ENCODE assay signal across 8 mouse cellular contexts in the genomic region with DNA sequence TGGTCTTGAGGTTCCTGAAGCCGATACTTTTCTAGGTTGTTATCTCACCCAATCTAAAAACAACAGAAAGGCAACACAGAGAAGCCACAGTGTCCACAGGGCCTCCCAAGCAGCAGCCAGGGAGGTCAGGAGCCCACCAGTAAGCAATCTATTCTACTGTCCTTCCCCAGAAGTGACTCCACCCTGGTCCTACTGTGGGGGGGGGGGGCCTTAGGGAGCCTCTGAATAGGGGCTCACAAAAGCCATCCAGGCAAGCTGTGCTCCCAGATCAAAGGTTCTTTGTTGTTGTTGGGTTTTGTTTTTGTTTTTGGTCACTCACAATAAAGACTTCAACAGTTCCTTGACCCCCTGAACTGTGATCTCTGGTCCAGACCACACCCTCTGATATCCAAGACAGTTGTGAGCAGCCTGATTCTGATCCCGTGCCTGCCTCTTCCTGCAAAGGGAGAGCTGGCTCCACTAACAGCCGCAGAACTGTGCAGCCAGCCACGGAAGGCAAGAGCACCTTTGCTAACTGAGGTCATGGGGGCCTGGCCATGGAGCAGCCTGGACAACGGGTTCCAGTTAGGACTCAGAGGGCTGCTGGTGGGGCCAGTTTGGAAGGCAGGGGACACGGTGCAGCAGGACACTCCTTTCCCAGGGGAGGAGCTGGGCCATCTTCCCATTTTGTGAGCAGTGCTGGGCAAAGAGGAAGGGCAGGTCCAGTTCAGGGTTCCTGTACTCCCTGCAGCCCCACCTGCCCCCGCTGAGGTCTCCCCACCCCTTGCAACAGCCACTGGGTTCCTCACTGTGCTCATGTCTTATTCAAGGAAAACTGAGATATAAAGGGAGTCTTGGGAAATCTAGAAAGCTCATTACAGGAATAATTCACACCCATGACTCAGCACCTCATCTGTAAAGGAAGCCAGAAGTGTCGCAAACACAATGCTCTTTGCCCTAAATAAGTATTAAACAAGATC. TPM values are rescaled to one million over a fixed set of nuclear protein-coding genes. Genes with fewer than 3 reads are reported as not detected.
DNase-seq lines count a peak whose midpoint lies in the region; ATAC-seq and TF ChIP-seq lines count a peak whose summit lies in the region.

No protein-coding gene starts in this region.

- no peaks in the 10 kb centered on the region for H3K4me1 ChIP-seq in hindbrain, embryonic 16.5 days (ENCODE audit: control insufficient read depth, insufficient read depth, low read depth, low read length)
- H3K4me1 ChIP-seq in liver, embryonic 16.5 days (ENCODE audit: control insufficient read depth, low read depth, low read length), result peaks cover 11% of the 10 kb centered on the region
- H3K4me1 ChIP-seq in midbrain, postnatal 0 days (ENCODE audit: insufficient read depth, low read length), result no peaks in the 10 kb centered on the region

- no peaks in the 10 kb centered on the region for H3K36me3 ChIP-seq in hindbrain, embryonic 16.5 days (ENCODE audit: control insufficient read depth, insufficient read depth, low read length)
- H3K36me3 ChIP-seq in liver, embryonic 16.5 days (ENCODE audit: control insufficient read depth, insufficient read depth), result no peaks in the 10 kb centered on the region
- no peaks in the 10 kb centered on the region for H3K36me3 ChIP-seq in midbrain, postnatal 0 days (ENCODE audit: insufficient read depth, low read length)

- H3K4me3 ChIP-seq in hindbrain, embryonic 16.5 days (ENCODE audit: low read length), result no peak overlapping the region
- no peak overlapping the region for H3K4me3 ChIP-seq in liver, embryonic 16.5 days (ENCODE audit: low read depth, low read length)
- H3K4me3 ChIP-seq in midbrain, postnatal 0 days (ENCODE audit: low read depth, low read length), result no peak overlapping the region

- ATAC-seq in hindbrain, embryonic 16.5 days, result peak; percentile 52
- ATAC-seq in liver, embryonic 16.5 days (ENCODE audit: low read depth), result peak; percentile 65
- no peak for ATAC-seq in midbrain, postnatal 0 days (ENCODE audit: low FRiP score)

- WGBS in hindbrain, embryonic 16.5 days, result 22% methylated on average over 8 of the region's 8 CpGs
- WGBS in liver, embryonic 16.5 days (ENCODE audit: insufficient replicate concordance), result 18% methylated on average over 8 of the region's 8 CpGs
- 33% methylated on average over 8 of the region's 8 CpGs for WGBS in midbrain, postnatal 0 days

- H3K9ac ChIP-seq in hindbrain, embryonic 16.5 days (ENCODE audit: low read depth, low read length), result no peak overlapping the region
- no peak overlapping the region for H3K9ac ChIP-seq in liver, embryonic 16.5 days (ENCODE audit: low read depth, low read length)
- H3K9ac ChIP-seq in midbrain, postnatal 0 days (replicated peaks; ENCODE audit: low read length, poor library complexity, severe bottlenecking), result no peak overlapping the region

- no peak for TF ChIP-seq CTCF in midbrain, postnatal 0 days (IDR thresholded peaks at IDR 0.05)

- peak; percentile 26 for DNase-seq in retina, postnatal 1 day
- DNase-seq in retina, embryonic 14.5 days (ENCODE audit: low spot score), result no peak
- peak; percentile 44 for DNase-seq in gastrocnemius, postnatal 10 days
- peak; percentile 67 for DNase-seq in testis, postnatal 10 days (ENCODE audit: low spot score)
- DNase-seq in cerebellum, adult 9-10 months, result no peak
- no peak for DNase-seq in midbrain, postnatal 0 days (ENCODE audit: low spot score)

- H3K4me2 ChIP-seq in hindbrain, embryonic 16.5 days (ENCODE audit: low read length), result no peak overlapping the region
- no peak overlapping the region for H3K4me2 ChIP-seq in liver, embryonic 16.5 days (ENCODE audit: low read depth, low read length)
- no peak overlapping the region for H3K4me2 ChIP-seq in midbrain, postnatal 0 days (ENCODE audit: low read depth, low read length, poor library complexity, severe bottlenecking)

- no peak overlapping the region for H3K27ac ChIP-seq in hindbrain, embryonic 16.5 days (ENCODE audit: low read depth, low read length)
- H3K27ac ChIP-seq in liver, embryonic 16.5 days (ENCODE audit: low read length), result no peak overlapping the region
- no peak overlapping the region for H3K27ac ChIP-seq in midbrain, postnatal 0 days (ENCODE audit: low read depth, low read length)

- H3K27me3 ChIP-seq in hindbrain, embryonic 16.5 days (replicated peaks; ENCODE audit: control insufficient read depth, insufficient read depth, low read length), result no peaks in the 10 kb centered on the region
- H3K27me3 ChIP-seq in liver, embryonic 16.5 days (ENCODE audit: control insufficient read depth, insufficient read depth, low read depth, low read length), result no peaks in the 10 kb centered on the region
- H3K27me3 ChIP-seq in midbrain, postnatal 0 days (ENCODE audit: insufficient read depth, low read length), result no peaks in the 10 kb centered on the region

- H3K9me3 ChIP-seq in hindbrain, embryonic 16.5 days (ENCODE audit: control insufficient read depth, low read length), result no peaks in the 10 kb centered on the region
- no peaks in the 10 kb centered on the region for H3K9me3 ChIP-seq in liver, embryonic 16.5 days (replicated peaks; ENCODE audit: control insufficient read depth, low read length)
- no peaks in the 10 kb centered on the region for H3K9me3 ChIP-seq in midbrain, postnatal 0 days (ENCODE audit: low read length)

RNA-seq across cellular contexts. Expression of a gene that starts 18.9 kb away (rescaled TPM):
- total RNA-seq in gastrocnemius, postnatal 10 days (2021), result 10 to 100 TPM; 24.8 to 38.1 TPM
- polyA plus RNA-seq in hindbrain, embryonic 16.5 days (2015; fragmentation: Nextera tagmentation; extraction: Ambion mirVana), result 62.3 and 64.3 TPM in 2 replicates
- 19.8 and 24.5 TPM in 2 replicates for polyA plus RNA-seq in liver, embryonic 16.5 days (2015; fragmentation: Nextera tagmentation; extraction: Ambion mirVana)
- total RNA-seq in midbrain, postnatal 0 days (2014; rRNA removed), result 40.8 and 51.4 TPM in 2 replicates
- 74.6 and 77.3 TPM in 2 replicates for polyA plus RNA-seq in midbrain, postnatal 0 days (2015; fragmentation: Nextera tagmentation; extraction: Ambion mirVana)

Comparison
In these comparisons a context has a peak if more than half of its experiments do, and no peak if none do; other contexts are left out.
1. DNase-seq: peak in retina, postnatal 1 day (single experiment), gastrocnemius, postnatal 10 days (single experiment) and testis, postnatal 10 days (single experiment); none in retina, embryonic 14.5 days (single experiment), cerebellum, adult 9-10 months (single experiment) and midbrain, postnatal 0 days (single experiment).